Mouse (Mus musculus): ENCODE measurements around the gene Papss1. TPM values are rescaled to one million over a fixed set of nuclear protein-coding genes. Genes with fewer than 3 reads are reported as not detected.
"Not testable (repeated sequence)": the region's sequence is repeated elsewhere in the genome, so short reads cannot be mapped to it uniquely, and the experiment has no call there.

Gene Papss1
- 10 to 100 TPM; 67.0 to 71.6 (median 70.9) TPM for total RNA-seq (2022)

GRCm38 (mm10) chr3:131564430-131565256 lies at the start of gene Papss1:
Gene Papss1, plus strand, starts transcription at chr3:131564768.
- peak; percentile 100 for DNase-seq (ENCODE audit: low spot score in 2 of 2)

- no peak for DNase-seq (ENCODE audit: low spot score in 2 of 2)
Measured at GRCm38 (mm10) chr3:131516332-131516999, 48.1 kb upstream of the Papss1 start.

GRCm38 (mm10) chr3:131517756-131518155 lies 46.8 kb upstream of the Papss1 start:
- no peak for DNase-seq (ENCODE audit: low spot score in 2 of 2)

- DNase-seq (ENCODE audit: low spot score in 2 of 2) = no peak
Measured at GRCm38 (mm10) chr3:131521206-131521605, 43.4 kb upstream of the Papss1 start.

- DNase-seq (ENCODE audit: low spot score in 2 of 2) = no peak
Measured at GRCm38 (mm10) chr3:131522243-131522642, 42.3 kb upstream of the Papss1 start.

- no peak for DNase-seq (ENCODE audit: low spot score in 2 of 2)
Measured at GRCm38 (mm10) chr3:131523749-131524148, 40.8 kb upstream of the Papss1 start.

GRCm38 (mm10) chr3:131524210-131524609 lies 40.4 kb upstream of the Papss1 start:
- no peak for DNase-seq (ENCODE audit: low spot score in 2 of 2)

GRCm38 (mm10) chr3:131524779-131525178 lies 39.8 kb upstream of the Papss1 start:
- peak in 1 of 2 experiments; percentile 36 for DNase-seq (ENCODE audit: low spot score in 2 of 2)

GRCm38 (mm10) chr3:131525229-131525628 lies 39.3 kb upstream of the Papss1 start:
- DNase-seq (ENCODE audit: low spot score in 2 of 2) = no peak

- no peak for DNase-seq (ENCODE audit: low spot score in 2 of 2)
Measured at GRCm38 (mm10) chr3:131541244-131541942, 23.2 kb upstream of the Papss1 start.

GRCm38 (mm10) chr3:131547562-131547961 lies 17.0 kb upstream of the Papss1 start:
- not testable (repeated sequence) for DNase-seq (ENCODE audit: low spot score in 2 of 2)

- no peak for DNase-seq (ENCODE audit: low spot score in 2 of 2)
Measured at GRCm38 (mm10) chr3:131550046-131550445, 14.5 kb upstream of the Papss1 start.

- peak in 1 of 2 experiments; percentile 28 for DNase-seq (ENCODE audit: low spot score in 2 of 2)
Measured at GRCm38 (mm10) chr3:131552349-131553254, 12.0 kb upstream of the Papss1 start.

GRCm38 (mm10) chr3:131555771-131556170 lies 8.8 kb upstream of the Papss1 start:
- no peak for DNase-seq (ENCODE audit: low spot score in 2 of 2)

- DNase-seq (ENCODE audit: low spot score in 2 of 2) = no peak
Measured at GRCm38 (mm10) chr3:131561591-131561990, 3.0 kb upstream of the Papss1 start.

- DNase-seq (ENCODE audit: low spot score in 2 of 2) = no peak
Measured at GRCm38 (mm10) chr3:131565257-131565610, 666 bp downstream of the Papss1 start.

GRCm38 (mm10) chr3:131566281-131566680 lies 1.7 kb downstream of the Papss1 start:
- DNase-seq (ENCODE audit: low spot score in 2 of 2) = no peak

GRCm38 (mm10) chr3:131570506-131570905 lies 5.9 kb downstream of the Papss1 start:
- DNase-seq (ENCODE audit: low spot score in 2 of 2) = no peak

GRCm38 (mm10) chr3:131573555-131573954 lies 9.0 kb downstream of the Papss1 start:
- no peak for DNase-seq (ENCODE audit: low spot score in 2 of 2)

- no peak for DNase-seq (ENCODE audit: low spot score in 2 of 2)
Measured at GRCm38 (mm10) chr3:131578434-131579104, 14.0 kb downstream of the Papss1 start.
